Mouse (Mus musculus): ENCODE measurements around the gene Orc5. TPM values are rescaled to one million over a fixed set of nuclear protein-coding genes. Genes with fewer than 3 reads are reported as not detected.

Gene Orc5
- polyA plus RNA-seq, 2 experiments: 12.8 to 55.8 TPM

GRCm38 (mm10) chr5:22499437-22499836, 50.8 kb downstream of the Orc5 start:
- Histone ChIP-seq H3K36me3 (replicated peaks; ENCODE audit: control insufficient read depth, insufficient read depth, low read depth) (peaks cover 29% of the 10 kb centered on the region), H3K27me3 (ENCODE audit: control insufficient read depth, insufficient read depth, low read length) (no peaks in the 10 kb centered on the region), H3K9me3 (ENCODE audit: control insufficient read depth, low read length) (no peaks in the 10 kb centered on the region), H3K4me3 (ENCODE audit: insufficient read depth in 1 of 2, low read depth in 2 of 2, low read length in 2 of 2) (no peak overlapping the region), H3K4me2 (ENCODE audit: low read depth) (no peak overlapping the region), H3K4me1 (replicated peaks; ENCODE audit: control insufficient read depth in 2 of 2, insufficient read depth in 2 of 2, low read length in 1 of 2) (0 out of 4 replicates have a peak, but pooled peaks cover 0 to 2% of the 10 kb centered on the region in 2 experiments), H3K27ac (no peak overlapping the region), H3K9ac (replicated peaks) (no peak overlapping the region)
- no peak for DNase-seq (ENCODE audit: low read depth in 3 of 3, low spot score in 3 of 3)
- WGBS (ENCODE audit: insufficient replicate concordance): 88% methylated on average over 5 of the region's 5 CpGs
- TF ChIP-seq CTCF (IDR thresholded peaks at IDR 0.05; ENCODE audit: low read depth): no peak
- no peak for TF ChIP-seq EP300 (IDR thresholded peaks at IDR 0.05; ENCODE audit: low read depth)
- ATAC-seq (ENCODE audit: insufficient read depth): no peak

GRCm38 (mm10) chr5:22491088-22491487, 59.1 kb downstream of the Orc5 start:
- Histone ChIP-seq H3K36me3 (replicated peaks; ENCODE audit: control insufficient read depth, insufficient read depth, low read depth) (peaks cover 11% of the 10 kb centered on the region), H3K27ac (no peak overlapping the region), H3K9ac (replicated peaks) (no peak overlapping the region), H3K4me1 (replicated peaks; ENCODE audit: control insufficient read depth in 2 of 2, insufficient read depth in 2 of 2, low read length in 1 of 2) (peaks cover 0 to 2% of the 10 kb centered on the region in 2 experiments; a peak in 1 of 4 replicates), H3K9me3 (ENCODE audit: control insufficient read depth, low read length) (no peaks in the 10 kb centered on the region), H3K4me3 (ENCODE audit: insufficient read depth in 1 of 2, low read depth in 2 of 2, low read length in 2 of 2) (no peak overlapping the region), H3K4me2 (ENCODE audit: low read depth) (no peak overlapping the region), H3K27me3 (ENCODE audit: control insufficient read depth, insufficient read depth, low read length) (no peaks in the 10 kb centered on the region)
- TF ChIP-seq EP300 (IDR thresholded peaks at IDR 0.05; ENCODE audit: low read depth) (no peak), CTCF (IDR thresholded peaks at IDR 0.05; ENCODE audit: low read depth) (no peak)
- no peak for ATAC-seq (ENCODE audit: insufficient read depth)
- no peak for DNase-seq (ENCODE audit: low read depth in 3 of 3, low spot score in 3 of 3)

- DNase-seq (ENCODE audit: low read depth in 3 of 3, low spot score in 3 of 3) (peak in 1 of 3 experiments; percentile 14), ATAC-seq (ENCODE audit: insufficient read depth) (no peak)
- Histone ChIP-seq H3K27ac (no peak overlapping the region), H3K27me3 (ENCODE audit: control insufficient read depth, insufficient read depth, low read length) (no peaks in the 10 kb centered on the region), H3K4me3 (ENCODE audit: insufficient read depth in 1 of 2, low read depth in 2 of 2, low read length in 2 of 2) (no peak overlapping the region), H3K4me1 (replicated peaks; ENCODE audit: control insufficient read depth in 2 of 2, insufficient read depth in 2 of 2, low read length in 1 of 2) (peaks cover 0 to 6% of the 10 kb centered on the region in 2 experiments; a peak in 2 of 4 replicates), H3K4me2 (ENCODE audit: low read depth) (no peak overlapping the region), H3K36me3 (replicated peaks; ENCODE audit: control insufficient read depth, insufficient read depth, low read depth) (peaks cover 20% of the 10 kb centered on the region), H3K9me3 (ENCODE audit: control insufficient read depth, low read length) (no peaks in the 10 kb centered on the region), H3K9ac (replicated peaks) (no peak overlapping the region)
- 68% methylated on average over 4 of the region's 4 CpGs for WGBS (ENCODE audit: insufficient replicate concordance)
- TF ChIP-seq CTCF (IDR thresholded peaks at IDR 0.05; ENCODE audit: low read depth) (peak; percentile 76), EP300 (IDR thresholded peaks at IDR 0.05; ENCODE audit: low read depth) (no peak)
These were observed 61.1 kb downstream of the Orc5 start for GRCm38 (mm10) chr5:22489091-22489490.

GRCm38 (mm10) chr5:22486601-22487206, 63.5 kb downstream of the Orc5 start:
- DNase-seq (ENCODE audit: low read depth in 3 of 3, low spot score in 3 of 3) (no peak), ATAC-seq (ENCODE audit: insufficient read depth) (no peak)
- TF ChIP-seq EP300 (IDR thresholded peaks at IDR 0.05; ENCODE audit: low read depth) (no peak), CTCF (IDR thresholded peaks at IDR 0.05; ENCODE audit: low read depth) (no peak)
- no peaks in the 10 kb centered on the region for H3K27me3 ChIP-seq (ENCODE audit: control insufficient read depth, insufficient read depth, low read length)
- no peak overlapping the region for H3K27ac ChIP-seq
- no peak overlapping the region for H3K4me2 ChIP-seq (ENCODE audit: low read depth)
- H3K4me3 ChIP-seq (ENCODE audit: insufficient read depth in 1 of 2, low read depth in 2 of 2, low read length in 2 of 2): no peak overlapping the region
- peaks cover 0 to 6% of the 10 kb centered on the region in 2 experiments; a peak in 2 of 4 replicates for H3K4me1 ChIP-seq (replicated peaks; ENCODE audit: control insufficient read depth in 2 of 2, insufficient read depth in 2 of 2, low read length in 1 of 2)
- H3K9me3 ChIP-seq (ENCODE audit: control insufficient read depth, low read length): no peaks in the 10 kb centered on the region
- WGBS (ENCODE audit: insufficient replicate concordance): 73% methylated on average over 6 of the region's 6 CpGs
- H3K9ac ChIP-seq (replicated peaks): no peak overlapping the region
- peaks cover 20% of the 10 kb centered on the region for H3K36me3 ChIP-seq (replicated peaks; ENCODE audit: control insufficient read depth, insufficient read depth, low read depth)

- H3K4me1 ChIP-seq (replicated peaks; ENCODE audit: control insufficient read depth in 2 of 2, insufficient read depth in 2 of 2, low read length in 1 of 2): peaks cover 0 to 6% of the 10 kb centered on the region in 2 experiments; a peak in 2 of 4 replicates
- H3K27me3 ChIP-seq (ENCODE audit: control insufficient read depth, insufficient read depth, low read length): no peaks in the 10 kb centered on the region
- peak; percentile 78 for ATAC-seq (ENCODE audit: insufficient read depth)
- H3K36me3 ChIP-seq (replicated peaks; ENCODE audit: control insufficient read depth, insufficient read depth, low read depth): peaks cover 16% of the 10 kb centered on the region
- TF ChIP-seq EP300 (IDR thresholded peaks at IDR 0.05; ENCODE audit: low read depth): no peak
- no peak for TF ChIP-seq CTCF (IDR thresholded peaks at IDR 0.05; ENCODE audit: low read depth)
- no peak overlapping the region for H3K9ac ChIP-seq (replicated peaks)
- H3K27ac ChIP-seq: no peak overlapping the region
- no peaks in the 10 kb centered on the region for H3K9me3 ChIP-seq (ENCODE audit: control insufficient read depth, low read length)
- no peak overlapping the region for H3K4me3 ChIP-seq (ENCODE audit: insufficient read depth in 1 of 2, low read depth in 2 of 2, low read length in 2 of 2)
- peak; percentile 37 to 55 (median 53) for DNase-seq (ENCODE audit: low read depth in 3 of 3, low spot score in 3 of 3)
- WGBS (ENCODE audit: insufficient replicate concordance): 40% methylated on average over 1 of the region's 1 CpGs
- no peak overlapping the region for H3K4me2 ChIP-seq (ENCODE audit: low read depth)
These were observed 64.5 kb downstream of the Orc5 start for GRCm38 (mm10) chr5:22485764-22486163.
